Mouse (Mus musculus): ENCODE measurements around the gene Nudt15.
A peak's percentile ranks its signal among the peaks of the same experiment; 100 is the strongest.
"Not testable (repeated sequence)": the region's sequence is repeated elsewhere in the genome, so short reads cannot be mapped to it uniquely, and the experiment has no call there.

Nudt15 gene

GRCm38 (mm10) chr14:73548051-73548450, at the start of gene Nudt15:
Gene Nudt15 (minus strand): TSS chr14:73548242.
- no peak for DNase-seq

GRCm38 (mm10) chr14:73592166-73592565, 44.1 kb upstream of the Nudt15 start:
- DNase-seq = no peak

- DNase-seq = no peak
Measured at GRCm38 (mm10) chr14:73588080-73588479, 40.0 kb upstream of the Nudt15 start.

- DNase-seq = no peak
Measured at GRCm38 (mm10) chr14:73576336-73576735, 28.3 kb upstream of the Nudt15 start.

GRCm38 (mm10) chr14:73574053-73574452, 26.0 kb upstream of the Nudt15 start:
- no peak for DNase-seq

GRCm38 (mm10) chr14:73571143-73571542, 23.1 kb upstream of the Nudt15 start:
- no peak for DNase-seq

- not testable (repeated sequence) for DNase-seq
Measured at GRCm38 (mm10) chr14:73569831-73570230, 21.8 kb upstream of the Nudt15 start.

GRCm38 (mm10) chr14:73553122-73553696, 5.2 kb upstream of the Nudt15 start:
- no peak for DNase-seq

- DNase-seq = peak; percentile 96 to 97
Measured at GRCm38 (mm10) chr14:73552341-73553121, 4.5 kb upstream of the Nudt15 start.

- DNase-seq = no peak
Measured at GRCm38 (mm10) chr14:73551164-73551563, 3.1 kb upstream of the Nudt15 start.

- DNase-seq = no peak
Measured at GRCm38 (mm10) chr14:73550732-73551131, 2.7 kb upstream of the Nudt15 start.

GRCm38 (mm10) chr14:73550291-73550690, 2.2 kb upstream of the Nudt15 start:
- no peak for DNase-seq

GRCm38 (mm10) chr14:73547034-73547433, 1.0 kb downstream of the Nudt15 start:
- no peak for DNase-seq

- no peak for DNase-seq
Measured at GRCm38 (mm10) chr14:73543781-73544180, 4.3 kb downstream of the Nudt15 start.

- DNase-seq = no peak
Measured at GRCm38 (mm10) chr14:73535641-73536040, 12.4 kb downstream of the Nudt15 start.

- DNase-seq = no peak
Measured at GRCm38 (mm10) chr14:73533755-73534465, 14.1 kb downstream of the Nudt15 start.

GRCm38 (mm10) chr14:73528661-73529060, 19.4 kb downstream of the Nudt15 start:
- DNase-seq = not testable (repeated sequence)

GRCm38 (mm10) chr14:73524766-73525448, 23.1 kb downstream of the Nudt15 start, which contains the start of gene Sucla2:
Gene Sucla2 (plus strand): TSS chr14:73525319.
- DNase-seq = peak; percentile 95 to 98

GRCm38 (mm10) chr14:73524136-73524535, 23.9 kb downstream of the Nudt15 start:
- no peak for DNase-seq

- DNase-seq = peak; percentile 95 to 98
Measured at GRCm38 (mm10) chr14:73509765-73510423, 38.1 kb downstream of the Nudt15 start, which contains the start of gene Med4. Gene Med4 (plus strand): TSS chr14:73510025.

- no peak for DNase-seq
Measured at GRCm38 (mm10) chr14:73508630-73509395, 39.2 kb downstream of the Nudt15 start.

Data from cerebellum, postnatal 36 days (tissue).